Mouse (Mus musculus): ENCODE results near the gene Thnsl1. TPM values are rescaled to one million over a fixed set of nuclear protein-coding genes. Genes with fewer than 3 reads are reported as not detected.

Thnsl1 gene
- polyA plus RNA-seq, 1 experiment from 2014 or later: 7.3 TPM

DNA sequence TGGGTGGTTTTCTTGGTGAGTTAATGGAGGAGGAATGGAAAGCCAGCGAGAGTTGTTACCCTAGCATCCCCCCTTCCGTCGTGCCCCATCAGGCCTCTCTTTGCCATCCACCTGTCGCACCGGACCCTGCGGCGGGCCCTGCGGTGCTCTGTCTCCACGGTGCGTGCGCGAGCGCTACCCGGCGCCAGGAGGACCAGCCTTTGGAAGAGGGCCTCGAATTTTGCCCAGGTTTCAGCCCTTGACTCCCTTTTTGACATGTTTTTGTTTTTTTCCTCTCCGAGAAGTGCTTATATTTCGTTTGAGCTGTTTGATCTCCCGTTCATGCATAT lies 271 bp downstream of the Thnsl1 start:
- ATAC-seq (ENCODE audit: low FRiP score, low TSS enrichment): peak; percentile 85
- peak overlapping the region; percentile 78 for H3K27ac ChIP-seq (replicated peaks)
- H3K9me3 ChIP-seq (ENCODE audit: control insufficient read depth, low read length): no peaks in the 10 kb centered on the region
- peak overlapping the region; percentile 63 for H3K9ac ChIP-seq (ENCODE audit: low read length)
- H3K4me1 ChIP-seq (replicated peaks; ENCODE audit: control insufficient read depth, insufficient read depth): 0 out of 2 replicates have a peak, but pooled peaks cover 2% of the 10 kb centered on the region
- no peaks in the 10 kb centered on the region for H3K27me3 ChIP-seq (ENCODE audit: control insufficient read depth, insufficient read depth, low read length)
- H3K4me2 ChIP-seq (replicated peaks; ENCODE audit: low read depth): peak overlapping the region; percentile 68
- H3K4me3 ChIP-seq (ENCODE audit: low read depth, low read length): peak overlapping the region; percentile 64
- WGBS: 2% methylated on average over 19 of the region's 19 CpGs
- TF ChIP-seq EP300 (optimal IDR thresholded peaks at IDR 0.05): no peak
- 0 out of 2 replicates have a peak, but pooled peaks have one; percentile 6 for TF ChIP-seq CTCF (IDR thresholded peaks at IDR 0.05; ENCODE audit: low read depth)
- DNase-seq (ENCODE audit: low spot score): no peak
- no peaks in the 10 kb centered on the region for H3K36me3 ChIP-seq (ENCODE audit: control insufficient read depth, insufficient read depth, low read length)

DNA sequence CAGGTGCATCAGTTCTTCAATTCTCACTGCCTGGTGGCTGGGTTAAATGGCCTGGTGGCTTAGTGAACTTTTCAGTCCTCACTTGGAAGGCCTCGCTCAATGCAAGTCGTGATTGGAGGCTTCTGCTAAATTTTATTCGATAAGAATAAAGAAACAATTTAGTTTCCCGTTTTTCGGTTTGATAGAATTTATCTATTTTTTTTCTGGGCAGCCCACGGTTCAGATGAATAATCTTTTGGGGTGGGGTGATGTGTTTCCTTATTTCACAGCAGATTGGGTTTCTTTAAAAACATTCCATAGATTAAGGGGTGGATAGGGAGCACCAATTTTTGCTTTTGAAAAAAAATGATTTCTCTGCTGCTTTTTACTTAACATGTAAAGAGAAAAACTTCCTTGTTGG lies 754 bp downstream of the Thnsl1 start:
- H3K36me3 ChIP-seq (ENCODE audit: control insufficient read depth, insufficient read depth, low read length): no peaks in the 10 kb centered on the region
- no peak for DNase-seq (ENCODE audit: low spot score)
- H3K4me2 ChIP-seq (replicated peaks; ENCODE audit: low read depth): peak overlapping the region; percentile 68
- no peaks in the 10 kb centered on the region for H3K27me3 ChIP-seq (ENCODE audit: control insufficient read depth, insufficient read depth, low read length)
- 0 out of 2 replicates have a peak, but pooled peaks cover 2% of the 10 kb centered on the region for H3K4me1 ChIP-seq (replicated peaks; ENCODE audit: control insufficient read depth, insufficient read depth)
- peak overlapping the region; percentile 78; the same call in 1 of the 2 replicates for H3K27ac ChIP-seq (replicated peaks)
- H3K4me3 ChIP-seq (ENCODE audit: low read depth, low read length): peak overlapping the region; percentile 64
- TF ChIP-seq EP300 (optimal IDR thresholded peaks at IDR 0.05): no peak
- no peak for TF ChIP-seq CTCF (IDR thresholded peaks at IDR 0.05; ENCODE audit: low read depth)
- 40% methylated on average over 6 of the region's 6 CpGs for WGBS
- H3K9ac ChIP-seq (ENCODE audit: low read length): peak overlapping the region; percentile 63; the same call in 1 of the 2 replicates
- H3K9me3 ChIP-seq (ENCODE audit: control insufficient read depth, low read length): no peaks in the 10 kb centered on the region
- no peak for ATAC-seq (ENCODE audit: low FRiP score, low TSS enrichment)

DNA sequence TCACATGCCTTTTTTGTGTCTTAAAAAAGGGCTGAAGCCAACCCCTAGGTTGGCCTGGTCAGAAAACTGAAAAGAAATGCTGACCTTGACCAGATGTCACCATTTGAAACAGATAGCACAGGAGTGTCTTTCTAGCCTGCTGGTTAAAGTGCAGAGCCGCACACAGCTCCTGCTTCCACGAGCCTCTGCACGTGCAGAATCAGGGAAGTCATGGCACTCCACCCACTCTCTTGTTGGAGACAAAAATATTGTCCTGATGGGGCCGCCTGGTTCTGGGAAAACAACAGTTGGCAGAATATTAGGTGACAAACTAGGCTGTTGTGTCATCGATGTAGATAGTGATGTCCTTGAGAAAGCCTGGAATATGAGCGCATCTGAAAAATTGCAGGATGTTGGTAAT lies 5.8 kb downstream of the Thnsl1 start:
- H3K4me2 ChIP-seq (replicated peaks; ENCODE audit: low read depth): no peak overlapping the region
- ATAC-seq (ENCODE audit: low FRiP score, low TSS enrichment) (no peak), DNase-seq (ENCODE audit: low spot score) (no peak)
- H3K27ac ChIP-seq (replicated peaks): no peak overlapping the region
- TF ChIP-seq CTCF (IDR thresholded peaks at IDR 0.05; ENCODE audit: low read depth) (no peak), EP300 (optimal IDR thresholded peaks at IDR 0.05) (no peak)
- H3K36me3 ChIP-seq (ENCODE audit: control insufficient read depth, insufficient read depth, low read length): no peaks in the 10 kb centered on the region
- 85% methylated on average over 6 of the region's 6 CpGs for WGBS
- H3K9me3 ChIP-seq (ENCODE audit: control insufficient read depth, low read length): no peaks in the 10 kb centered on the region
- no peak overlapping the region for H3K4me3 ChIP-seq (ENCODE audit: low read depth, low read length)
- H3K27me3 ChIP-seq (ENCODE audit: control insufficient read depth, insufficient read depth, low read length): no peaks in the 10 kb centered on the region; the same call in 1 of the 2 replicates
- H3K4me1 ChIP-seq (replicated peaks; ENCODE audit: control insufficient read depth, insufficient read depth): no peaks in the 10 kb centered on the region
- no peak overlapping the region for H3K9ac ChIP-seq (ENCODE audit: low read length)

DNA sequence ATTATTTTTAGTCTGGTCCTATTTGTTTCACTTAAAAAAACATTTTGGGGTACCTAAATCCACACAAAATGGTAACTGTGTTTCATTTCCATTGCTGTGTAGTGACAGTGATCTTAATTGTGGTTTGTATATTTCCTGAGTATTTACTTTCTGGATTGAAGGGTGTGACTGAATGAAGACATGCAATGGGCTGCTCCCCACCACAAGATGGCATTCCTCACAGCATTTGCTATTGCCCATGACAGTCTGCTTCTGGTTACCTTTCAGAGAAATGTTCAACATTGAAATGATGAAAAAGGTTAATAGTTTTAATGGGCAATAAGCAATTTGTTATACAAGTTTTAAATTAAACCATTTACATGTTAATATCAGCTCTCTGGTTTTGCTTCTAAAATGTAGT lies 8.8 kb downstream of the Thnsl1 start:
- ATAC-seq (ENCODE audit: low FRiP score, low TSS enrichment) (no peak), DNase-seq (ENCODE audit: low spot score) (no peak)
- no peak for TF ChIP-seq EP300 (optimal IDR thresholded peaks at IDR 0.05)
- TF ChIP-seq CTCF (IDR thresholded peaks at IDR 0.05; ENCODE audit: low read depth): peak; percentile 69
- no peaks in the 10 kb centered on the region; the same call in 1 of the 2 replicates for H3K27me3 ChIP-seq (ENCODE audit: control insufficient read depth, insufficient read depth, low read length)
- no peaks in the 10 kb centered on the region for H3K36me3 ChIP-seq (ENCODE audit: control insufficient read depth, insufficient read depth, low read length)
- no peaks in the 10 kb centered on the region for H3K9me3 ChIP-seq (ENCODE audit: control insufficient read depth, low read length)
- no peak overlapping the region for H3K9ac ChIP-seq (ENCODE audit: low read length)
- H3K4me2 ChIP-seq (replicated peaks; ENCODE audit: low read depth): no peak overlapping the region
- no peaks in the 10 kb centered on the region for H3K4me1 ChIP-seq (replicated peaks; ENCODE audit: control insufficient read depth, insufficient read depth)
- H3K27ac ChIP-seq (replicated peaks): no peak overlapping the region
- H3K4me3 ChIP-seq (ENCODE audit: low read depth, low read length): no peak overlapping the region

DNA sequence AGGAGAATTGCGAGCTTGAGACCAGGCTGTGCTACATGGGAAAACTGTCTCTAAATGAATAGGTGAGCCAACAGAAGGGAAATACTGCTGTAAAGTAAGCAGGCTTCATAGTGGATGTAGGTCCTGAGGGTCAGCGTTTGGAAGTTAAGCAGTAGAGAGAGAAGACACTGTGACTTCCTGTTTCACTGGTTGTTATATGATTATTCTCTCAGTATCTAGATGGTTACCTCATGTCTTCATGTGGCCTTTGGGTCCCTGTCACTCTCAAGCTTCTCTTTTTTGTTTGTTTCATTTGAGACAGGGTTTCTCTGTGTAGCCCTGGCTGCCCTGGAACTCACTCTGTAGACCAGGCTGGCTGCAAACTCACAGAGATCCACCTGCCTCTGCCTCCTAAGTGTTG lies 9.8 kb downstream of the Thnsl1 start:
- Histone ChIP-seq H3K4me3 (ENCODE audit: low read depth, low read length) (no peak overlapping the region), H3K27ac (replicated peaks) (no peak overlapping the region), H3K36me3 (ENCODE audit: control insufficient read depth, insufficient read depth, low read length) (no peaks in the 10 kb centered on the region), H3K27me3 (ENCODE audit: control insufficient read depth, insufficient read depth, low read length) (no peaks in the 10 kb centered on the region; the same call in 1 of the 2 replicates), H3K4me1 (replicated peaks; ENCODE audit: control insufficient read depth, insufficient read depth) (no peaks in the 10 kb centered on the region), H3K9me3 (ENCODE audit: control insufficient read depth, low read length) (no peaks in the 10 kb centered on the region), H3K4me2 (replicated peaks; ENCODE audit: low read depth) (no peak overlapping the region), H3K9ac (ENCODE audit: low read length) (no peak overlapping the region)
- TF ChIP-seq CTCF (IDR thresholded peaks at IDR 0.05; ENCODE audit: low read depth) (no peak), EP300 (optimal IDR thresholded peaks at IDR 0.05) (no peak)
- DNase-seq (ENCODE audit: low spot score): no peak
- ATAC-seq (ENCODE audit: low FRiP score, low TSS enrichment): no peak
- 92% methylated on average over 2 of the region's 2 CpGs for WGBS

DNA sequence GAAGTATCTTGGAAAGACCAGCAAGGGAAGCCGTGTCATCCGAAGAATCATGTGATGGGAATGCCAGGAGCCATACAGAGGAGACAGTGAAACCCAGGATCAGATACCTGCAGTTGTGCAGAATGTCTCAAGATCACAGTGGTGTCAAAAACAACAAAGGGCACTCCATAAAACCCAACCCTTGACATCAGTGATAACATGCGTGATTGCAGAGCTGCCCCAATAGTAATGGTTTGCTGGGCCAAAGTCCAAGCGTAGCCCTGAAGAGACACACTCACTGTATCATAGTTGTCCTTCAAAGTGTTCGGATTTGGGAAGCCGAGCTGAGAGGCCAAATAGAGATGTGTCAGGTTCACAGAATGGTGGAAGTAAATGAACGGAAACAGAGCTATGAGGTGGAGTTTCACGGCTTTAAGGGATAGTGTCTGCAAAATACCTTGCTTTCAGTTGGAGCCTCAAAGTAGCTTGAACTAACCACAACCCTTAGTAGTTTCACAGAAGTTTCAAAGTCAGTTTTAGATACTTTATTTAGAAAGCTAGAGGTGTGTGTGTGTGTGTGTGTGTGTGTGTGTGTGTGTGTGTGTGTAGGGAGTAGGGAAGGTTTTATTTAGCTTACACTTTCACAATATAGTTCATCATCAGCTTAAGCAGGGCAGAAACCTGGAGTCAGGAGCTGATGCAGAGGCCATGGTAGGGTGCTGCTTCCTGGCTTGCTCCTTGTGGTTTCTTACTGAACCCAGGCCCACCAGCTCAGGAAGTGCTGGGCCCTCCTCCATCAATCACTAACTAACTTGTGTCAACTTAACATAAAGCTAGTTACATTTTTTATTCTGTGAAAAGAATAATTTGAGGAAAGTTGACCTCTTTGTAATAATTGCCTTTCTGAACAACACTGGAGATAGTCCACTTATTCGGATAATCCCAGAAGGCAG lies 17.2 kb downstream of the Thnsl1 start:
- no peaks in the 10 kb centered on the region for H3K36me3 ChIP-seq (ENCODE audit: control insufficient read depth, insufficient read depth, low read length)
- H3K4me3 ChIP-seq (ENCODE audit: low read depth, low read length): no peak overlapping the region
- DNase-seq (ENCODE audit: low spot score) (no peak), ATAC-seq (ENCODE audit: low FRiP score, low TSS enrichment) (no peak)
- no peak for TF ChIP-seq EP300 (optimal IDR thresholded peaks at IDR 0.05)
- TF ChIP-seq CTCF (IDR thresholded peaks at IDR 0.05; ENCODE audit: low read depth): no peak
- WGBS: 87% methylated on average over 9 of the region's 9 CpGs
- H3K9me3 ChIP-seq (ENCODE audit: control insufficient read depth, low read length): no peaks in the 10 kb centered on the region
- H3K27me3 ChIP-seq (ENCODE audit: control insufficient read depth, insufficient read depth, low read length): no peaks in the 10 kb centered on the region
- no peak overlapping the region for H3K9ac ChIP-seq (ENCODE audit: low read length)
- no peak overlapping the region for H3K4me2 ChIP-seq (replicated peaks; ENCODE audit: low read depth)
- no peaks in the 10 kb centered on the region for H3K4me1 ChIP-seq (replicated peaks; ENCODE audit: control insufficient read depth, insufficient read depth)
- H3K27ac ChIP-seq (replicated peaks): no peak overlapping the region

Measured in stomach, postnatal 0 days (tissue).